Mouse (Mus musculus): ENCODE results near the gene Gm28305.

Gm28305 gene

GRCm38 (mm10) chr9:104070241-104070640 is 29.8 kb downstream of the Gm28305 start:
- no peak for ATAC-seq (ENCODE audit: low TSS enrichment)

GRCm38 (mm10) chr9:104070863-104071604 is 30.6 kb downstream of the Gm28305 start:
- no peak for ATAC-seq (ENCODE audit: low TSS enrichment)

- ATAC-seq (ENCODE audit: low TSS enrichment) = no peak; the same call in 1 of the 2 replicates
Measured at GRCm38 (mm10) chr9:104075808-104076207, 35.3 kb downstream of the Gm28305 start.

- ATAC-seq (ENCODE audit: low TSS enrichment) = no peak
Measured at GRCm38 (mm10) chr9:104078780-104079179, 38.3 kb downstream of the Gm28305 start.

- no peak for ATAC-seq (ENCODE audit: low TSS enrichment)
Measured at GRCm38 (mm10) chr9:104079379-104079778, 38.9 kb downstream of the Gm28305 start.

GRCm38 (mm10) chr9:104080038-104080437 is 39.6 kb downstream of the Gm28305 start:
- ATAC-seq (ENCODE audit: low TSS enrichment) = no peak

- ATAC-seq (ENCODE audit: low TSS enrichment) = no peak
Measured at GRCm38 (mm10) chr9:104085730-104086429, 45.4 kb downstream of the Gm28305 start.

GRCm38 (mm10) chr9:104088555-104088954 is 48.1 kb downstream of the Gm28305 start:
- no peak for ATAC-seq (ENCODE audit: low TSS enrichment)

- peak; percentile 44; the same call in 1 of the 2 replicates for ATAC-seq (ENCODE audit: low TSS enrichment)
Measured at GRCm38 (mm10) chr9:104092945-104093344, 52.5 kb downstream of the Gm28305 start.

GRCm38 (mm10) chr9:104098256-104098655 is 57.8 kb downstream of the Gm28305 start:
- no peak for ATAC-seq (ENCODE audit: low TSS enrichment)

- ATAC-seq (ENCODE audit: low TSS enrichment) = no peak
Measured at GRCm38 (mm10) chr9:104099060-104099459, 58.6 kb downstream of the Gm28305 start.

GRCm38 (mm10) chr9:104100822-104101221 is 60.4 kb downstream of the Gm28305 start:
- no peak; the same call in 1 of the 2 replicates for ATAC-seq (ENCODE audit: low TSS enrichment)

GRCm38 (mm10) chr9:104101458-104101857 is 61.0 kb downstream of the Gm28305 start:
- no peak for ATAC-seq (ENCODE audit: low TSS enrichment)

GRCm38 (mm10) chr9:104102301-104102700 is 61.8 kb downstream of the Gm28305 start:
- no peak for ATAC-seq (ENCODE audit: low TSS enrichment)

GRCm38 (mm10) chr9:104102901-104103300 is 62.4 kb downstream of the Gm28305 start:
- ATAC-seq (ENCODE audit: low TSS enrichment) = no peak

GRCm38 (mm10) chr9:104104986-104105385 is 64.5 kb downstream of the Gm28305 start:
- no peak for ATAC-seq (ENCODE audit: low TSS enrichment)

GRCm38 (mm10) chr9:104106930-104107329 is 66.5 kb downstream of the Gm28305 start:
- ATAC-seq (ENCODE audit: low TSS enrichment) = no peak

GRCm38 (mm10) chr9:104107482-104107881 is 67.0 kb downstream of the Gm28305 start:
- no peak for ATAC-seq (ENCODE audit: low TSS enrichment)

GRCm38 (mm10) chr9:104108571-104109143 is 68.2 kb downstream of the Gm28305 start:
- ATAC-seq (ENCODE audit: low TSS enrichment) = no peak

- ATAC-seq (ENCODE audit: low TSS enrichment) = no peak
Measured at GRCm38 (mm10) chr9:104109151-104109550, 68.7 kb downstream of the Gm28305 start.

- no peak for ATAC-seq (ENCODE audit: low TSS enrichment)
Measured at GRCm38 (mm10) chr9:104123101-104123500, 82.6 kb downstream of the Gm28305 start.

- no peak for ATAC-seq (ENCODE audit: low TSS enrichment)
Measured at GRCm38 (mm10) chr9:104123622-104124021, 83.2 kb downstream of the Gm28305 start.
